Mouse (Mus musculus): ENCODE measurements at regions not wholly inside any gene's neighbourhood (a gene's known extent, or its start where the extent isn't known, plus 50 kb on each side); places are given as distances from the start of the nearest gene placed in this dataset.

GRCm38 (mm10) chr3:149441227-149441626 is 450.9 kb upstream of the Adgrl2 start:
- TF ChIP-seq CTCF (IDR thresholded peaks at IDR 0.05; ENCODE audit: low read depth, low read length) (no peak), POLR2A (IDR thresholded peaks at IDR 0.05; ENCODE audit: extremely low read depth, insufficient read depth, low read length) (no peak)
